13 mouse cellular contexts compared by ENCODE assay signal in genomic region chr14:64585081-64585470, GRCm38 (mm10).
A peak's percentile ranks its signal among the peaks of the same experiment; 100 is the strongest.
DNase-seq lines count a peak whose midpoint lies in the region; ATAC-seq and TF ChIP-seq lines count a peak whose summit lies in the region.
"Had no signal": no experiment of that assay in that cellular context is flagged by ENCODE, and none has a peak within 500 bp of the region (broad histone marks: within the 10 kb centered on the region; RNA-seq: fewer than 3 reads in every experiment).

No protein-coding gene starts in this region.

- H3K27me3 ChIP-seq in hindbrain, embryonic 11.5 days (ENCODE audit: control insufficient read depth, insufficient read depth, low read length), result peaks cover 25% of the 10 kb centered on the region; the same call in 1 of the 2 replicates
- H3K27me3 ChIP-seq in midbrain, embryonic 12.5 days, result peaks cover 52% of the 10 kb centered on the region
- H3K27me3 ChIP-seq in neural tube, embryonic 15.5 days (replicated peaks), result no peaks in the 10 kb centered on the region

- 0 out of 2 replicates have a peak overlapping the region, but pooled peaks have one; percentile 31 for H3K9ac ChIP-seq in hindbrain, embryonic 11.5 days (ENCODE audit: low read depth, low read length)
- no peak overlapping the region for H3K9ac ChIP-seq in midbrain, embryonic 12.5 days (replicated peaks)
- peak overlapping the region; percentile 96 for H3K9ac ChIP-seq in neural tube, embryonic 15.5 days (replicated peaks)
- H3K9ac ChIP-seq: limb, embryonic 13.5 days had no signal

- no peak overlapping the region for H3K4me3 ChIP-seq in layer of hippocampus, adult 2 months
- H3K4me3 ChIP-seq in hindbrain, embryonic 11.5 days (ENCODE audit: low read depth, low read length), result no peak overlapping the region
- no peak overlapping the region for H3K4me3 ChIP-seq in midbrain, embryonic 12.5 days
- no peak overlapping the region; the same call in 1 of the 2 replicates for H3K4me3 ChIP-seq in neural tube, embryonic 15.5 days (replicated peaks)
- H3K4me3 ChIP-seq: limb, embryonic 13.5 days had no signal

- ATAC-seq in hindbrain, embryonic 11.5 days (ENCODE audit: low FRiP score), result no peak
- no peak for ATAC-seq in midbrain, embryonic 12.5 days (ENCODE audit: low FRiP score, low read depth)
- no peak for ATAC-seq in neural tube, embryonic 15.5 days (ENCODE audit: low FRiP score)
- ATAC-seq in activated CD4-positive, CD25-positive, alpha-beta regulatory T cell, adult 4 months, result no peak
- no peak for ATAC-seq in megakaryocyte, adult 5-6 weeks (ENCODE audit: poor library complexity, severe bottlenecking)

- WGBS in hindbrain, embryonic 11.5 days, result 11% methylated on average over 5 of the region's 5 CpGs
- WGBS in midbrain, embryonic 12.5 days, result 6% methylated on average over 5 of the region's 5 CpGs
- 9% methylated on average over 5 of the region's 5 CpGs for WGBS in neural tube, embryonic 15.5 days

- peak overlapping the region; percentile 97 for H3K27ac ChIP-seq in layer of hippocampus, adult 2 months
- peak overlapping the region; percentile 99 for H3K27ac ChIP-seq in hindbrain, embryonic 11.5 days (ENCODE audit: low read depth, low read length)
- H3K27ac ChIP-seq in midbrain, embryonic 12.5 days (replicated peaks), result peak overlapping the region; percentile 99
- H3K27ac ChIP-seq in neural tube, embryonic 15.5 days (replicated peaks), result peak overlapping the region; percentile 100
- H3K27ac ChIP-seq: limb, embryonic 13.5 days had no signal

- TF ChIP-seq CTCF in layer of hippocampus, adult 2 months (conservative IDR thresholded peaks at IDR 0.05), result no peak

- H3K36me3 ChIP-seq in hindbrain, embryonic 11.5 days (ENCODE audit: control insufficient read depth, insufficient read depth, low read length), result no peaks in the 10 kb centered on the region
- no peaks in the 10 kb centered on the region for H3K36me3 ChIP-seq in midbrain, embryonic 12.5 days
- H3K36me3 ChIP-seq in neural tube, embryonic 15.5 days, result no peaks in the 10 kb centered on the region
- H3K36me3 ChIP-seq: limb, embryonic 13.5 days had no signal

- H3K9me3 ChIP-seq in hindbrain, embryonic 11.5 days (ENCODE audit: control insufficient read depth, low read length), result no peaks in the 10 kb centered on the region
- H3K9me3 ChIP-seq in midbrain, embryonic 12.5 days, result no peaks in the 10 kb centered on the region
- no peaks in the 10 kb centered on the region for H3K9me3 ChIP-seq in neural tube, embryonic 15.5 days (replicated peaks)
- H3K9me3 ChIP-seq: limb, embryonic 13.5 days had no signal

- H3K4me2 ChIP-seq in hindbrain, embryonic 11.5 days (replicated peaks; ENCODE audit: low read depth, low read length), result 0 out of 2 replicates have a peak overlapping the region, but pooled peaks have one; percentile 8
- H3K4me2 ChIP-seq in midbrain, embryonic 12.5 days (replicated peaks), result peak overlapping the region; percentile 70
- peak overlapping the region; percentile 90 for H3K4me2 ChIP-seq in neural tube, embryonic 15.5 days
- H3K4me2 ChIP-seq: limb, embryonic 13.5 days had no signal

- no peak for DNase-seq in layer of hippocampus, adult 2 months (ENCODE audit: low spot score in 2 of 2)
- no peak for DNase-seq in layer of hippocampus, postnatal 10 days (ENCODE audit: low spot score in 2 of 2)
- peak; percentile 62 for DNase-seq in hindbrain, embryonic 11.5 days (ENCODE audit: low spot score)
- no peak for DNase-seq in spleen, postnatal 14 days (ENCODE audit: low spot score in 2 of 2)
- DNase-seq: adrenal gland, adult 8-10 months; kidney, adult 18-20 months; kidney, postnatal 14 days; thymus, postnatal 4 days had no signal

- H3K4me1 ChIP-seq in hindbrain, embryonic 11.5 days (replicated peaks; ENCODE audit: control insufficient read depth, insufficient read depth, low read length), result 0 out of 2 replicates have a peak, but pooled peaks cover 3% of the 10 kb centered on the region
- peaks cover 54% of the 10 kb centered on the region for H3K4me1 ChIP-seq in midbrain, embryonic 12.5 days
- H3K4me1 ChIP-seq in neural tube, embryonic 15.5 days, result peaks cover 51% of the 10 kb centered on the region

Comparison
In these comparisons a context has a peak if more than half of its experiments do, and no peak if none do; other contexts are left out.
1. H3K4me2 ChIP-seq: peak in every context shown above with its lines; median percentile 90 in neural tube, embryonic 15.5 days; 70 in midbrain, embryonic 12.5 days; 8 in hindbrain, embryonic 11.5 days.